Mouse (Mus musculus) ES-E14 (cell line): ENCODE measurements around the gene Ankrd36. TPM values are rescaled to one million over a fixed set of nuclear protein-coding genes. Genes with fewer than 3 reads are reported as not detected.

Source experiments
- DNase-seq: peaks from one replicate; pipeline ENCODE4 v3.0.0-alpha.2; 2013; ENCODE audit warnings: low read depth, low spot score
- H3K27ac ChIP-seq: 2 replicates; pipeline ENCODE4 v1.5.1; 2012; ENCODE audit warnings: low read depth, mild to moderate bottlenecking, low read length, moderate library complexity, mixed read lengths; ENCODE audit not compliant: poor library complexity, insufficient read depth, severe bottlenecking
- H3K36me3 ChIP-seq: 2 replicates; pipeline ENCODE4 v1.6.1; 2012; ENCODE audit warnings: mild to moderate bottlenecking, low read length, moderate library complexity, mixed read lengths; ENCODE audit not compliant: control insufficient read depth, poor library complexity, insufficient read depth, severe bottlenecking
- H3K4me1 ChIP-seq, 2 experiments: fragments of 150-350 bp in 1 of 2; sonication (generic) in 1 of 2; 2 replicates each; pipeline ENCODE4 v1.6.1; 2012; ENCODE audit warnings: low read length in 2 of 2, mild to moderate bottlenecking in 1 of 2, mixed read lengths in 1 of 2; ENCODE audit not compliant: control insufficient read depth in 2 of 2, insufficient read depth in 2 of 2, poor library complexity in 1 of 2
- H3K4me3 ChIP-seq, 2 experiments: fragments of 150-350 bp in 1 of 2; sonication (generic) in 1 of 2; 2 replicates each; pipeline ENCODE4 v1.5.1; 2012; ENCODE audit warnings: low read length in 2 of 2, low read depth in 1 of 2, mild to moderate bottlenecking in 1 of 2, mixed read lengths in 1 of 2; ENCODE audit not compliant: insufficient read depth in 1 of 2, poor library complexity in 1 of 2, severe bottlenecking in 1 of 2
- H3K9ac ChIP-seq: 2 replicates; pipeline ENCODE4 v1.6.1; 2012; ENCODE audit warnings: low read depth, mild to moderate bottlenecking, low read length, mixed read lengths; ENCODE audit not compliant: poor library complexity, insufficient read depth, severe bottlenecking
- H3K9me3 ChIP-seq: fragments of 150-350 bp; sonication (generic); 2 replicates; pipeline ENCODE4 v1.6.1; 2012; ENCODE audit warnings: low read depth, mild to moderate bottlenecking, low read length; ENCODE audit not compliant: control insufficient read depth, insufficient read depth
- CHD2 ChIP-seq: IDR thresholded peaks from 2 replicates; pipeline ENCODE4 v1.6.1; 2014; ENCODE audit warnings: mild to moderate bottlenecking, low read depth, low read length, inconsistent platforms
- HCFC1 ChIP-seq: IDR thresholded peaks from 2 replicates; pipeline ENCODE4 v1.6.1; 2012; ENCODE audit warnings: low read length, inconsistent platforms, borderline replicate concordance; ENCODE audit not compliant: insufficient read depth
- MAFK ChIP-seq: IDR thresholded peaks from 2 replicates; pipeline ENCODE4 v1.6.1; 2014; ENCODE audit warnings: mild to moderate bottlenecking, low read depth, low read length, inconsistent platforms; ENCODE audit not compliant: insufficient read depth
- ZC3H11A ChIP-seq: IDR thresholded peaks from 2 replicates; pipeline ENCODE4 v1.6.1; 2012; ENCODE audit warnings: low read depth, mild to moderate bottlenecking, inconsistent platforms, low read length, borderline replicate concordance
- ZNF384 ChIP-seq: IDR thresholded peaks from 2 replicates; pipeline ENCODE4 v1.6.1; 2012; ENCODE audit warnings: low read depth, low read length, inconsistent platforms
- in situ Hi-C, 2 experiments: fragments of 600-800 bp; cut with MboI; formaldehyde crosslinking; loops; one replicate each; pipeline ENCODE4 v1.15.1; 2025; ENCODE audit warnings: low sequenced_read_pairs in 2 of 2, inconsistent platforms in 1 of 2; ENCODE audit not compliant: unreplicated experiment in 2 of 2
- total RNA-seq: library from RNA; depleted of rRNA; stranded (reverse); fragments of 300-350 nt; gene quantifications from 2 replicates; pipeline ENCODE4 v1.2.3, GENCODE M21; 2012

Ankrd36 gene
- total RNA-seq, 1 experiment, result 0.45 TPM

DNA sequence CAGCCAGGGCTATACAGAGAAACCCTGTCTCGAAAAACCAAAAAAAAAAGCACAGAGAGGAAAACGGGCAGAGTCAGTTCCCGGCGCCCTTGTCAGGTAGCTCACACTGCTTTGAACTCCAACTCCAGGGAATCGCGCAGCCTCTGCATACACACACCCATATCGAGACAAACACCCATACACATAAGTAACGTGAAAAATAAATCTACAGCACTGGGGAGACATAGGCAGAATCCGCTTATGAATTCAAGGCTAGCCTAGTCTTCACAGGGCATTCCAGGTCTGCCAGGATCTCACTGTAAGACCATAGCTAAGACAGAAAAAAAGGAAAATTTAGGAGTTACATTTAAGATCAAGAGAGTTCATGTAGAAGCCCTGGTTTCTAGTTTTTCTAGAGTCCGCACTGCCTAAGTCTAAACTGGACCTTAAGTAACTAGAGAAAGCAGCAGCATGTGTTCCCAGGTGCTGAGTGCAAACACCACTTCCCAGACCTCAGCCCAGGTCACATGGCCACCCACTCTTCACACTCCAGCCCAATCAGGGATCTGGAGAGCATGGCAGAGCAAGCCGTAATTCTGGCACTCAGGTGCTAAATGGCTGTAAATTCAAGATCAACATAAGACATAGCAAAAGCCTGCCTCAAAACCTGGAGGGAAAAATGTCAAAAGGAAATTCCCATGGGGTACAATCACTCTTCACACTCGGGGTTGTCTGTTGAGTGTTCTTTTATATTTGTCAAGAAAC lies 149.3 kb downstream of the Ankrd36 start:
- H3K36me3 ChIP-seq, result peaks cover 12% of the 10 kb centered on the region; the same call in 1 of the 2 replicates

DNA sequence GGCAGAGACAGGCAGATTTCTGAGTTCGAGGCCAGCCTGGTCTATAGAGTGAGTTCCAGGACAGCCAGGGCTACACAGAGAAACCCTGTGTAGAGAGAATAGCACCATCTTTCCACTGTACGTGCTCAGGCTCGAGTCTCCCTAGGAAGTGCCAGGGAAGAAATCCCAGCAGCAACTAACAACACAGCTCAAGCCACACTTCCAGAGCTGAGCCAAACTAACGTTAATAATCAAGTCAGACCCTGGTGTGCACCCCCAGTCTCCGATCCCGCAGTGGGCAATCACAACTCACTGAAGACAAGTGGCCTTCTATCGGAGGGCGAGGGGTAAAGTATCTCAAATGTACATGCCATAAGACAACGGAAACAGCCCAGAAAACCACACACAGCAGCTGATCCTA lies 160.1 kb downstream of the Ankrd36 start:
- Histone ChIP-seq H3K4me3 (no peak overlapping the region), H3K9me3 (no peaks in the 10 kb centered on the region), H3K36me3 (no peaks in the 10 kb centered on the region), H3K4me1 (peaks cover 0 to 7% of the 10 kb centered on the region in 2 experiments; a peak in 2 of 4 replicates), H3K27ac (no peak overlapping the region), H3K9ac (no peak overlapping the region)
- no peak for DNase-seq
- in situ Hi-C loops, result no loop called here
- TF ChIP-seq ZNF384, result no peak
- TF ChIP-seq CHD2, result no peak
- TF ChIP-seq HCFC1, result no peak
- TF ChIP-seq ZC3H11A, result no peak
- TF ChIP-seq MAFK, result no peak

More for the DNA sequence above, 149.3 kb downstream of the Ankrd36 start:
- TF ChIP-seq ZC3H11A, result no peak
- no peak for TF ChIP-seq MAFK
- no peak for TF ChIP-seq ZNF384
- TF ChIP-seq HCFC1, result no peak
- TF ChIP-seq CHD2, result no peak
- Histone ChIP-seq H3K9ac (no peak overlapping the region), H3K27ac (no peak overlapping the region), H3K4me3 (no peak overlapping the region), H3K9me3 (no peaks in the 10 kb centered on the region), H3K4me1 (peaks cover 0 to 21% of the 10 kb centered on the region in 2 experiments; a peak in 3 of 4 replicates)
- no peak for DNase-seq
- in situ Hi-C loops, result no loop called here

DNA sequence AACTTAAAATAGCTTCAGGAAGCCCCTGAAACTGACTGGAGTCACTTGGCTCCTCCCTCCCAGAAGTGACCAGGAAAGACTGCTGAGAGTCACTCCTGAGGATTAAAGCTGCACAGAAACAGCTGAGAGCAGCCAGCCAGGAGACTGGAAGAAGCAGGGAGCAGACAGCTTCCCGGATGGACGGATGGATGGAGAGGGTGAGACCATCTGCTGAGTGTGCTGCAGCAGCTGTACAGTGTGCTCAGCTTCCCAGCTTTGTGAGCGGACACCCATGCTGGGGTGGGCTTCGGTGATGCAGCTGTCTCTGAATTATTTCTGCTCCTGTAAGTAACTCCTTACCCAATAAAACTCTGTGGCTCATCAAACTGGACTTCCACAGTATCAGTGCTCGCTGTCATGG lies 162.9 kb downstream of the Ankrd36 start:
- Histone ChIP-seq H3K9ac (no peak overlapping the region), H3K4me3 (no peak overlapping the region)

DNA sequence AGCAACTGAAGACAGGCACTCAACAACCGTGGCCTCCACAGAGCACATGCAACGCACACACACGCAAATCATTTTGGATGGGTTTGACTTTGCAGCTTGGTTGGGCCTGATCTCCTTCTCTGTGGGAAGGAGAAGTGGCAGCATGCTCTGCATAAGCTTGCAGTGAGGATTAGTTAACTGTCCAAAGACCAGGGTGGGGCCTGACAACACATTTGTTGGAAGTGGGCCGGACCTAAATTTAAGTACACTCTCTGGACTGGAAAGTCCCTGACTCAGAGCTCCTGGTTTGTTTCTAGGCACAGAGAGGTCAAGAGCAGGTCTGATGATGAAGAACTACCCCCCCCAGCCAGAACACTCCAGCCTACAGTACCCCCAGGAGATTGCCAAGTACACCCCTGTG lies 164.8 kb downstream of the Ankrd36 start:
- DNase-seq, result no peak
- in situ Hi-C loops, result no loop called here
- no peaks in the 10 kb centered on the region for H3K9me3 ChIP-seq
- no peaks in the 10 kb centered on the region for H3K36me3 ChIP-seq
- H3K4me1 ChIP-seq, result peaks cover 4 to 5% of the 10 kb centered on the region in 2 experiments
- H3K9ac ChIP-seq, result no peak overlapping the region
- TF ChIP-seq ZC3H11A, result no peak
- no peak for TF ChIP-seq HCFC1
- TF ChIP-seq ZNF384, result no peak
- TF ChIP-seq MAFK, result no peak
- TF ChIP-seq CHD2, result no peak
- H3K27ac ChIP-seq, result no peak overlapping the region
- H3K4me3 ChIP-seq, result no peak overlapping the region

More for the DNA sequence above, 162.9 kb downstream of the Ankrd36 start:
- in situ Hi-C loops, result no loop called here
- TF ChIP-seq ZNF384, result no peak
- TF ChIP-seq ZC3H11A, result no peak
- no peak for TF ChIP-seq MAFK
- TF ChIP-seq CHD2, result no peak
- TF ChIP-seq HCFC1, result no peak
- no peaks in the 10 kb centered on the region for H3K9me3 ChIP-seq
- peaks cover 4 to 10% of the 10 kb centered on the region in 2 experiments for H3K4me1 ChIP-seq
- H3K27ac ChIP-seq, result no peak overlapping the region
- H3K36me3 ChIP-seq, result no peaks in the 10 kb centered on the region
- DNase-seq, result no peak

DNA sequence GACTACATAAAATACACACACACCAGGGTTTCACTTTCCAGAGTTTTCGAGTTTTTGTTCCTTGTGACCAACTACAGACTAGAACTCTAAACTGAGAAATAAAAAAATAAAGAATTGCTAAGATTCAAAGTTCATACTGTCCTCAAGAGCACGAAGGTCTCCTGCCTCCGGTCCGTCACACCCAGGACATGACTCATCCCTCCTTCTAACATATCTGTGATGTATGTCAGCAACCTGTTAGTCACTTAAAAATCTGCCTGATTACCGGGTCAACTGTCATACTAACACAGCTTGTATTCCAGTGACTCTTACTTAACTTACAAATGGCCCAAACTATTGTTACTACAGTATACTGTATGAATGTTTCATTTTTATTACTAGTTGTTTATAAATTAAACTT lies 167.7 kb downstream of the Ankrd36 start:
- in situ Hi-C loops, result no loop called here
- Histone ChIP-seq H3K9ac (no peak overlapping the region), H3K36me3 (no peaks in the 10 kb centered on the region), H3K9me3 (no peaks in the 10 kb centered on the region), H3K4me3 (no peak overlapping the region), H3K4me1 (peaks cover 5 to 10% of the 10 kb centered on the region in 2 experiments), H3K27ac (no peak overlapping the region)
- no peak for TF ChIP-seq ZNF384
- no peak for TF ChIP-seq HCFC1
- no peak for TF ChIP-seq ZC3H11A
- no peak for TF ChIP-seq MAFK
- no peak for TF ChIP-seq CHD2
- no peak for DNase-seq
